Mouse (Mus musculus) spleen, adult 12 weeks (tissue): ENCODE measurements around the gene Tppp.
"Not testable (repeated sequence)": the region's sequence is repeated elsewhere in the genome, so short reads cannot be mapped to it uniquely, and the experiment has no call there.

Experiments
- DNase-seq: peaks from one replicate; pipeline ENCODE4 v3.0.0; 2022; ENCODE audit warnings: low spot score

Gene Tppp

GRCm38 (mm10) chr13:74008948-74009718 lies at the start of gene Tppp:
Gene Tppp (plus strand): TSS chr13:74009407.
- peak; percentile 81 for DNase-seq

- no peak for DNase-seq
These were observed 49.0 kb upstream of the Tppp start for GRCm38 (mm10) chr13:73960117-73960652.

- DNase-seq: no peak
These were observed 48.0 kb upstream of the Tppp start for GRCm38 (mm10) chr13:73961177-73961576.

GRCm38 (mm10) chr13:73963551-73963950 lies 45.7 kb upstream of the Tppp start, which contains the start of gene Zdhhc11:
Gene Zdhhc11 (plus strand): TSS chr13:73963851.
- DNase-seq: no peak

- no peak for DNase-seq
These were observed 38.4 kb upstream of the Tppp start for GRCm38 (mm10) chr13:73970545-73971448.

- DNase-seq: no peak
These were observed 34.7 kb upstream of the Tppp start for GRCm38 (mm10) chr13:73974523-73974922.

- DNase-seq: no peak
These were observed 32.3 kb upstream of the Tppp start for GRCm38 (mm10) chr13:73976935-73977334.

GRCm38 (mm10) chr13:73990325-73990724 lies 18.9 kb upstream of the Tppp start:
- DNase-seq: no peak

GRCm38 (mm10) chr13:73990761-73991160 lies 18.4 kb upstream of the Tppp start:
- no peak for DNase-seq

- no peak for DNase-seq
These were observed 17.9 kb upstream of the Tppp start for GRCm38 (mm10) chr13:73991267-73991666.

- no peak for DNase-seq
These were observed 12.8 kb upstream of the Tppp start for GRCm38 (mm10) chr13:73996456-73996855.

- DNase-seq: no peak
These were observed 8.7 kb upstream of the Tppp start for GRCm38 (mm10) chr13:74000519-74000918.

GRCm38 (mm10) chr13:74000961-74001360 lies 8.2 kb upstream of the Tppp start:
- DNase-seq: no peak

- DNase-seq: no peak
These were observed 7.7 kb upstream of the Tppp start for GRCm38 (mm10) chr13:74001492-74001891.

- DNase-seq: not testable (repeated sequence)
These were observed 2.3 kb upstream of the Tppp start for GRCm38 (mm10) chr13:74006881-74007280.

- not testable (repeated sequence) for DNase-seq
These were observed 991 bp upstream of the Tppp start for GRCm38 (mm10) chr13:74008216-74008615.

GRCm38 (mm10) chr13:74009791-74010614 lies 796 bp downstream of the Tppp start:
- no peak for DNase-seq

GRCm38 (mm10) chr13:74010678-74011077 lies 1.5 kb downstream of the Tppp start:
- DNase-seq: no peak

- no peak for DNase-seq
These were observed 6.7 kb downstream of the Tppp start for GRCm38 (mm10) chr13:74015908-74016307.

GRCm38 (mm10) chr13:74017426-74017825 lies 8.2 kb downstream of the Tppp start:
- no peak for DNase-seq

- DNase-seq: not testable (repeated sequence)
These were observed 9.8 kb downstream of the Tppp start for GRCm38 (mm10) chr13:74019006-74019405.
